Mouse (Mus musculus) bone marrow macrophage, adult 2 months (primary cell): ENCODE data around the gene Bnip2.

ENCODE experiments used
- CTCF ChIP-seq: IDR thresholded peaks from 2 replicates; pipeline ENCODE4 v1.5.1; 2012; ENCODE audit warnings: low read depth, mild to moderate bottlenecking, low read length, moderate library complexity
- POLR2A ChIP-seq: IDR thresholded peaks from 2 replicates; pipeline ENCODE4 v1.6.1; 2012; ENCODE audit warnings: mild to moderate bottlenecking, low read depth, low read length, borderline replicate concordance

- TF ChIP-seq POLR2A (no peak), CTCF (no peak)
Measured at GRCm38 (mm10) chr9:69999318-69999717, 10.1 kb downstream of the Bnip2 start.
